Mouse (Mus musculus) myocyte (in vitro differentiated cells): ENCODE data around the gene Gpr152. TPM values are rescaled to one million over a fixed set of nuclear protein-coding genes. Genes with fewer than 3 reads are reported as not detected.

Source experiments
- H3K27me3 ChIP-seq: one replicate; pipeline ENCODE4 v1.6.1; 2011; ENCODE audit not compliant: control insufficient read depth, insufficient read depth, insufficient read length
- H3K36me3 ChIP-seq: one replicate; pipeline ENCODE4 v1.6.1; 2011; ENCODE audit not compliant: control insufficient read depth, insufficient read depth
- H3K4me2 ChIP-seq: one replicate; pipeline ENCODE4 v1.6.1; 2011; ENCODE audit warnings: low read depth, control low read depth
- H3K4me3 ChIP-seq: one replicate; pipeline ENCODE4 v1.5.1; 2011; ENCODE audit warnings: mild to moderate bottlenecking, control low read depth, moderate library complexity
- H3K79me2 ChIP-seq: one replicate; pipeline ENCODE4 v1.6.1; 2011; ENCODE audit not compliant: control insufficient read depth, insufficient read depth
- H3ac ChIP-seq: one replicate; pipeline ENCODE4 v1.6.1; 2011; ENCODE audit not compliant: control insufficient read depth, insufficient read length
- CEBPB ChIP-seq: IDR thresholded peaks from 2 replicates; pipeline ENCODE4 v1.6.1; 2011; ENCODE audit warnings: mild to moderate bottlenecking, moderate library complexity; ENCODE audit not compliant: poor library complexity, insufficient read depth, severe bottlenecking
- E2F4 ChIP-seq: IDR thresholded peaks from one replicate; pipeline ENCODE4 v1.6.1; 2011; ENCODE audit warnings: mild to moderate bottlenecking, control low read depth, moderate library complexity; ENCODE audit not compliant: insufficient read depth
- MAX ChIP-seq: IDR thresholded peaks from one replicate; pipeline ENCODE4 v1.6.1; 2011; ENCODE audit warnings: low read depth, mild to moderate bottlenecking, control low read depth
- MYOD1 ChIP-seq, 3 experiments: IDR thresholded peaks; one replicate each; pipeline ENCODE4 v1.6.1; 2011; ENCODE audit warnings: control low read depth in 2 of 3, low read depth in 2 of 3, mild to moderate bottlenecking in 2 of 3, moderate library complexity in 1 of 3; ENCODE audit not compliant: insufficient read length in 2 of 3, control insufficient read depth in 1 of 3
- MYOG ChIP-seq, 3 experiments: IDR thresholded peaks; one replicate each; pipeline ENCODE4 v1.6.1; 2011; ENCODE audit warnings: control low read depth in 2 of 3, low read depth in 2 of 3, mild to moderate bottlenecking in 2 of 3; ENCODE audit not compliant: insufficient read length in 2 of 3, control insufficient read depth in 1 of 3, insufficient read depth in 1 of 3
- POLR2A ChIP-seq: IDR thresholded peaks from one replicate; pipeline ENCODE4 v1.6.1; 2011; ENCODE audit warnings: low read depth, mild to moderate bottlenecking, control low read depth, moderate library complexity; ENCODE audit not compliant: insufficient read length
- POLR2AphosphoS2 ChIP-seq: IDR thresholded peaks from one replicate; pipeline ENCODE4 v1.6.1; 2011; ENCODE audit warnings: low read depth, control low read depth; ENCODE audit not compliant: insufficient read length
- REST ChIP-seq: IDR thresholded peaks from one replicate; pipeline ENCODE4 v1.6.1; 2011; ENCODE audit warnings: mild to moderate bottlenecking, control low read depth, moderate library complexity; ENCODE audit not compliant: insufficient read depth, insufficient read length
- SRF ChIP-seq: IDR thresholded peaks from one replicate; pipeline ENCODE4 v1.6.1; 2011; ENCODE audit warnings: low read depth; ENCODE audit not compliant: control insufficient read depth, insufficient read length
- TCF12 ChIP-seq: IDR thresholded peaks from one replicate; pipeline ENCODE4 v1.6.1; 2011; ENCODE audit warnings: mild to moderate bottlenecking, control low read depth; ENCODE audit not compliant: poor library complexity, insufficient read depth, severe bottlenecking
- TCF3 ChIP-seq: IDR thresholded peaks from one replicate; pipeline ENCODE4 v1.6.1; 2011; ENCODE audit warnings: low read depth, control low read depth; ENCODE audit not compliant: insufficient read length
- USF1 ChIP-seq: IDR thresholded peaks from one replicate; pipeline ENCODE4 v1.6.1; 2011; ENCODE audit warnings: low read depth, mild to moderate bottlenecking, control low read depth, moderate library complexity
- polyA plus RNA-seq: library from polyadenylated mRNA; unstranded; fragments of >200 nt; fragmentation: generic; extraction: Trizol; gene quantifications from one replicate; pipeline ENCODE4 v1.2.1, GENCODE M21; 2012; ENCODE audit warnings: missing spikeins

Gpr152 gene
- polyA plus RNA-seq, 1 experiment: not detected

DNA sequence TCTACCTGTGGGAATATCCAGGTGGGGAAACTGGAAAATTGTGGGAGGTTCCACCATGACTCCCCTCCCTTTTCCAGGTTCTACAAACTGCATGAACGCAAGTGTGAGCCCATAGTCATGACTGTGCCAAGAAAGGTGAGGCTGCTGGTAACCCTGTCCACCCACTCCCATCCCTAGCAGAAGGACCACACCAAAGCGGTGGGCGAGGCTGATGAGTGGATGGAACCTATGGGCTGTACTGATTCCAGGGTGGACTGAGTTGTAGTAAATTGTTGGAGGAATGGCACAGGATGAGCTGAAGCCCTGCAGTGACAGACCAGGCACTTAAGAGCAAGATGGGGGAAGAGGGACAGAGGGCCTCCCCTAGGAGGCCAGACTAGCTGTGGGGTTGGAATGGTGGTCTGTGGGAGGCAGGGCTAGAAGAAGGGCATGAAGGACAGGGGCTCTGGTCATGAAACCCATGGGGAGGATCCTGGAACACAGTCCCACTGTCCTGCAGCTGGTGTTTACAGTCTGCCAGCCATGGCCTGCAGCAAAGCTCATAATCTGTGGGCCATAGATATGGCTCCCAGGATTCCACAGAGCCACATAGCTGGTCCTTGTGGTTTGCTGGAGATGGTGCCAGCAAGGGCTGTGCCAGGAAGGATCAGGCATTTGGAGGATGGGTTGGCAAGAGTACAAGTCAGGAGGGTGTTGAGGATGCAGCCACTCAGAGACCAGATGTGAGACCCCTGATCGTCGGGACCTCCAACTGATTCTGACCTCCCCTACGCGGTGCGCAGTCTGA, 13.1 kb downstream of the Gpr152 start:
- no peak overlapping the region for H3K4me3 ChIP-seq
- H3K27me3 ChIP-seq: no peaks in the 10 kb centered on the region
- H3ac ChIP-seq: no peak overlapping the region
- no peak overlapping the region for H3K4me2 ChIP-seq
- TF ChIP-seq USF1 (no peak), MAX (no peak), MYOD1 (IDR thresholded peaks at IDR 0.05; ENCODE audit: control insufficient read depth in 1 of 3, insufficient read length in 2 of 3, low read depth in 2 of 3) (peak in 1 of 3 experiments; percentile 34), MYOG (IDR thresholded peaks at IDR 0.05; ENCODE audit: control insufficient read depth in 1 of 3, insufficient read depth in 1 of 3, insufficient read length in 2 of 3, low read depth in 2 of 3) (peak in 1 of 3 experiments; percentile 51)
- H3K79me2 ChIP-seq: peaks cover 15% of the 10 kb centered on the region
- H3K36me3 ChIP-seq: peaks cover 11% of the 10 kb centered on the region

- no peak within 1 kb of the TSS for H3K4me3 ChIP-seq
- peaks cover 15% of the 10 kb centered on the region for H3K79me2 ChIP-seq
- TF ChIP-seq TCF3 (no peak), TCF12 (no peak), POLR2AphosphoS2 (no peak), CEBPB (no peak), USF1 (no peak), MAX (no peak), REST (no peak), POLR2A (no peak), MYOG (IDR thresholded peaks at IDR 0.05; ENCODE audit: control insufficient read depth in 1 of 3, insufficient read depth in 1 of 3, insufficient read length in 2 of 3, low read depth in 2 of 3) (no peak), MYOD1 (IDR thresholded peaks at IDR 0.05; ENCODE audit: control insufficient read depth in 1 of 3, insufficient read length in 2 of 3, low read depth in 2 of 3) (no peak), E2F4 (no peak), SRF (no peak)
- peaks cover 11% of the 10 kb centered on the region for H3K36me3 ChIP-seq
- H3ac ChIP-seq: no peak within 1 kb of the TSS
- no peak within 1 kb of the TSS for H3K4me2 ChIP-seq
- no peaks in the 10 kb centered on the region for H3K27me3 ChIP-seq
These were observed 13.7 kb downstream of the Gpr152 start, which contains the start of gene Ptprcap for GRCm38 (mm10) chr19:4153232-4153654. Ptprcap (plus strand) TSS chr19:4153604.

GRCm38 (mm10) chr19:4154437-4155222, 15.0 kb downstream of the Gpr152 start:
- peaks cover 4% of the 10 kb centered on the region for H3K79me2 ChIP-seq
- H3K4me3 ChIP-seq: no peak overlapping the region
- H3ac ChIP-seq: no peak overlapping the region
- H3K36me3 ChIP-seq: peaks cover 13% of the 10 kb centered on the region
- TF ChIP-seq POLR2A (peak; percentile 10), CEBPB (no peak), E2F4 (no peak), POLR2AphosphoS2 (peak; percentile 73), TCF12 (no peak), MAX (no peak), MYOD1 (IDR thresholded peaks at IDR 0.05; ENCODE audit: control insufficient read depth in 1 of 3, insufficient read length in 2 of 3, low read depth in 2 of 3) (no peak), TCF3 (no peak), SRF (no peak), REST (no peak), MYOG (IDR thresholded peaks at IDR 0.05; ENCODE audit: control insufficient read depth in 1 of 3, insufficient read depth in 1 of 3, insufficient read length in 2 of 3, low read depth in 2 of 3) (no peak)
- no peaks in the 10 kb centered on the region for H3K27me3 ChIP-seq
- H3K4me2 ChIP-seq: no peak overlapping the region

DNA sequence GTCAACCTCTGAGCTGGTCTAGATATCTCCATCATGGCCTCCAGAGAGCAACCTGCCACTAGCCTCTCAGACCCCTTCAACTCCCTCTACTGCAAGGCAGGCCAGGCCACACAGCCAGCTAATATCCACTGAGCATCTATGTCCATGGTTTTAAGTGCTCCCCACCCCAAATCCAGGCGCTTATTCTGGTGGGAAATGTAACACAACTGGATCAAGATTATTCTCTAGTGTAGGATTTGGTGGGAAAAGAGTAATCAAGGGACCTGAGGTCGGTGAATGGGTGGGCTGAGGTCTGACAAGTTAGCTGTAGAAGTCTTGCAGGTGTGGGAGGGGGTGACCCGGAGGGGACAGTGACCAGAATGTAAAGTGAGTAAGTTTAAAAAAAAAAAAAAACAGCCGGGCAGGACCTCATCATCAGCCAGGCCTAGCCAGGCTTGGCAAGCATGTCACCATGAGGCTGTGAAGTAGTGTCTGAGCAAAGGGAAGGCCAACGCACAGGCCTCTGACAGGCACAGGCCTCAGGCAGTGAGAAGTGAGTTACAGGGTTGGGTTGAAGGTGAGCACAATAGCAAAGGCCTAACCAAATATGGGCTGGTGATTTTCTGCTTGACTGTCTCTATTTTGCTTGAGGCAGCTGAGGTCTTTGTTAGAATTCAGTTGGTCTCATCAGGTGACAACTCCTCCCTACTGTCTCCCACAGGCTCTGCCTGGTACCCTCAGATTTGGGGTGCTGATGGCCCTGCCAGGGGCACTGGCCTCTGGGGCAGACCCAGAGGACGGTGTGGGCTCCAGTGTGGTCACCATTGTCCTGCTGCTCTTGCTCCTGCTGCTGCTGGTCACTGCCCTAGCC, 15.9 kb downstream of the Gpr152 start:
- peaks cover 14% of the 10 kb centered on the region for H3K36me3 ChIP-seq
- TF ChIP-seq CEBPB: no peak
- no peak for TF ChIP-seq MYOG (IDR thresholded peaks at IDR 0.05; ENCODE audit: control insufficient read depth in 1 of 3, insufficient read depth in 1 of 3, insufficient read length in 2 of 3, low read depth in 2 of 3)
- TF ChIP-seq SRF: no peak
- TF ChIP-seq E2F4: no peak
- no peak for TF ChIP-seq MAX
- no peak for TF ChIP-seq POLR2A
- no peak for TF ChIP-seq TCF3
- TF ChIP-seq POLR2AphosphoS2: no peak
- TF ChIP-seq USF1: no peak
- no peak for TF ChIP-seq MYOD1 (IDR thresholded peaks at IDR 0.05; ENCODE audit: control insufficient read depth in 1 of 3, insufficient read length in 2 of 3, low read depth in 2 of 3)
- TF ChIP-seq TCF12: no peak
- no peak for TF ChIP-seq REST
- no peak overlapping the region for H3ac ChIP-seq
- no peaks in the 10 kb centered on the region for H3K79me2 ChIP-seq
- H3K27me3 ChIP-seq: no peaks in the 10 kb centered on the region
- H3K4me3 ChIP-seq: no peak overlapping the region
- no peak overlapping the region for H3K4me2 ChIP-seq
